Mouse (Mus musculus) urinary bladder, adult 2 months (tissue): Measurements from ENCODE around the gene Fndc3b. TPM values are rescaled to one million over a fixed set of nuclear protein-coding genes. Genes with fewer than 3 reads are reported as not detected.

Experiments
- DNase-seq: peaks from one replicate; pipeline ENCODE4 v3.0.0; 2022; ENCODE audit warnings: low spot score
- polyA plus RNA-seq: library from polyadenylated mRNA; depleted of rRNA; stranded (reverse); fragments of >200 nt; gene quantifications from 2 replicates; pipeline ENCODE4 v1.2.3, GENCODE M21; 2012; rRNA removed

The Fndc3b gene
- polyA plus RNA-seq, result 26.0 and 34.5 TPM in 2 replicates

- peak; percentile 91 for DNase-seq
Measured at GRCm38 (mm10) chr3:27710648-27711428, at the start of gene Fndc3b. Gene Fndc3b (minus strand): TSS chr3:27711307.

GRCm38 (mm10) chr3:27760278-27760677 is 49.2 kb upstream of the Fndc3b start:
- no peak for DNase-seq

GRCm38 (mm10) chr3:27758976-27759375 is 47.9 kb upstream of the Fndc3b start:
- no peak for DNase-seq

GRCm38 (mm10) chr3:27751657-27752056 is 40.5 kb upstream of the Fndc3b start:
- DNase-seq, result no peak

GRCm38 (mm10) chr3:27751156-27751555 is 40.0 kb upstream of the Fndc3b start:
- DNase-seq, result no peak

- no peak for DNase-seq
Measured at GRCm38 (mm10) chr3:27745651-27746050, 34.5 kb upstream of the Fndc3b start.

GRCm38 (mm10) chr3:27744754-27745153 is 33.6 kb upstream of the Fndc3b start:
- no peak for DNase-seq

GRCm38 (mm10) chr3:27743271-27744145 is 32.4 kb upstream of the Fndc3b start:
- no peak for DNase-seq

GRCm38 (mm10) chr3:27742124-27742523 is 31.0 kb upstream of the Fndc3b start:
- no peak for DNase-seq

GRCm38 (mm10) chr3:27740136-27740535 is 29.0 kb upstream of the Fndc3b start:
- no peak for DNase-seq

GRCm38 (mm10) chr3:27736180-27736579 is 25.1 kb upstream of the Fndc3b start:
- DNase-seq, result no peak

GRCm38 (mm10) chr3:27735113-27735512 is 24.0 kb upstream of the Fndc3b start:
- DNase-seq, result no peak

- DNase-seq, result no peak
Measured at GRCm38 (mm10) chr3:27728798-27729782, 18.0 kb upstream of the Fndc3b start.

GRCm38 (mm10) chr3:27728176-27728575 is 17.1 kb upstream of the Fndc3b start:
- no peak for DNase-seq

- DNase-seq, result no peak
Measured at GRCm38 (mm10) chr3:27725752-27726151, 14.6 kb upstream of the Fndc3b start.

- DNase-seq, result no peak
Measured at GRCm38 (mm10) chr3:27724208-27724607, 13.1 kb upstream of the Fndc3b start.

GRCm38 (mm10) chr3:27718829-27719365 is 7.8 kb upstream of the Fndc3b start:
- no peak for DNase-seq

GRCm38 (mm10) chr3:27713971-27714370 is 2.9 kb upstream of the Fndc3b start:
- DNase-seq, result no peak

- no peak for DNase-seq
Measured at GRCm38 (mm10) chr3:27712421-27712820, 1.3 kb upstream of the Fndc3b start.

GRCm38 (mm10) chr3:27709906-27710647 is 1.0 kb downstream of the Fndc3b start:
- DNase-seq, result peak; percentile 81
